8 mouse cellular contexts compared by ENCODE assay signal in the genomic region with DNA sequence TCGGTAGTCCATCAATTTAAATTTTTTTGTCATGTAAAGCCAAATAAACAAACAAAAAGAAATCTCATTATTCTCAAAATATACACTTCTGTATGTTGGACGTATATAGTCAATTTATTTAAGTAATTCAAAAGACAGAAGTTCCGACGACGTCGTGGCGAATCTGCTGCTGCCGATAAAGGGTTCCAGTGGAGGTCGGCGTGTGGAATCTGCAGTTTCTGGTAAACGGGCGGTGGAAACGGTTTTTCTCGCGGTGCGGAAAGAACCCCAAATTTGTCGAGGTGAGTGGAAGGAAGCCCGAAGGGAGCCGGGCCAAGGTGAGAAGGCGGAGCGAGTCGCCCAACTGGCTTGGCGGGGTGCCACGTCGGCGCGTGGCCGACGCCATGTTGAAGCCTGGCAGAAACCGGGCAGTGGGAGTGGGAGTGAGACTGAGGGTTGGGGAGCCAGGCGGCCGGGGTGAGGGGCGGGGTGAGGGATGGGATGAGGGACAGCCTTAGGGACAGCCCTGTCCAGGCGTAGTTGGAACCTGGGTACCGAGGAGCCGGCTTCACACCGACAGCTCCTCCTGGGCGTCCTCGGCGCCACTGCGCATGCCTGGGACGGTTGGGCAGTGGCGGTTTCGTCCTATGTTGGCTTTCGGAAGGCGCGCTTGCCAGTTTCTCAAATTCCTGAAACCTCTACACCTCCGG. TPM values are rescaled to one million over a fixed set of nuclear protein-coding genes. Genes with fewer than 3 reads are reported as not detected.
DNase-seq lines count a peak whose midpoint lies in the region; ATAC-seq and TF ChIP-seq lines count a peak whose summit lies in the region.

Gene Snrnp35, plus strand, starts transcription at position 169 of the 689 bp plus-strand sequence.

- dilution Hi-C loops in CH12.LX (cut with MboI; ENCODE audit: extremely low pct_ligation_motif_present, extremely low pct_unique_long_range_greater_than_20kb, low sequenced_read_pairs) = no loop called here

- peak within 1 kb of the TSS; percentile 99 for H3K9ac ChIP-seq in CH12.LX (ENCODE audit: insufficient read depth, low read depth)
- H3K9ac ChIP-seq in forebrain, embryonic 11.5 days (ENCODE audit: low read length) = peak within 1 kb of the TSS; percentile 90
- peak within 1 kb of the TSS; percentile 93 for H3K9ac ChIP-seq in heart, embryonic 16.5 days (ENCODE audit: low read length)
- H3K9ac ChIP-seq in liver, embryonic 16.5 days (ENCODE audit: low read depth, low read length) = peak within 1 kb of the TSS; percentile 84
- peak within 1 kb of the TSS; percentile 92 for H3K9ac ChIP-seq in neural tube, embryonic 13.5 days

- DNase-seq in CH12.LX (ENCODE audit: extremely low read depth) = peak; percentile 90
- DNase-seq in c-Kit-positive CD71-positive TER-119-negative erythroid progenitor cells, embryonic 14.5 days (ENCODE audit: low read depth) = peak; percentile 79
- DNase-seq in forebrain, embryonic 11.5 days (ENCODE audit: low spot score) = peak; percentile 95
- DNase-seq in kidney, postnatal 36 days = peak; percentile 92 to 96

- TF ChIP-seq EP300 in CH12.LX (IDR thresholded peaks at IDR 0.05; ENCODE audit: low read length) = no peak

- H3K27me3 ChIP-seq in CH12.LX (replicated peaks) = no peaks in the 10 kb centered on the region
- no peaks in the 10 kb centered on the region for H3K27me3 ChIP-seq in forebrain, embryonic 11.5 days (ENCODE audit: control insufficient read depth, insufficient read depth, low read length)
- no peaks in the 10 kb centered on the region for H3K27me3 ChIP-seq in heart, embryonic 16.5 days (ENCODE audit: control insufficient read depth, insufficient read depth, low read length)
- H3K27me3 ChIP-seq in liver, embryonic 16.5 days (ENCODE audit: control insufficient read depth, insufficient read depth, low read depth, low read length) = no peaks in the 10 kb centered on the region
- no peaks in the 10 kb centered on the region for H3K27me3 ChIP-seq in neural tube, embryonic 13.5 days
- no peaks in the 10 kb centered on the region for H3K27me3 ChIP-seq in testis, adult 2 months (ENCODE audit: control insufficient read depth, insufficient read depth, low read length)

- H3K27ac ChIP-seq in CH12.LX (ENCODE audit: insufficient read depth, low read depth) = peak within 1 kb of the TSS; percentile 93
- H3K27ac ChIP-seq in forebrain, embryonic 11.5 days (ENCODE audit: low read depth, low read length) = peak within 1 kb of the TSS; percentile 98
- peak within 1 kb of the TSS; percentile 99 for H3K27ac ChIP-seq in heart, embryonic 16.5 days (ENCODE audit: low read length)
- H3K27ac ChIP-seq in liver, embryonic 16.5 days (ENCODE audit: low read length) = peak within 1 kb of the TSS; percentile 98
- peak within 1 kb of the TSS; percentile 98 for H3K27ac ChIP-seq in neural tube, embryonic 13.5 days (replicated peaks)
- peak within 1 kb of the TSS; percentile 96 for H3K27ac ChIP-seq in testis, adult 2 months (ENCODE audit: control insufficient read depth, insufficient read depth, low read depth, low read length)

- H3K9me3 ChIP-seq in CH12.LX (replicated peaks; ENCODE audit: low read length) = no peaks in the 10 kb centered on the region
- no peaks in the 10 kb centered on the region for H3K9me3 ChIP-seq in forebrain, embryonic 11.5 days (ENCODE audit: control insufficient read depth, low read length)
- no peaks in the 10 kb centered on the region for H3K9me3 ChIP-seq in heart, embryonic 16.5 days (replicated peaks; ENCODE audit: control insufficient read depth, low read length)
- H3K9me3 ChIP-seq in liver, embryonic 16.5 days (replicated peaks; ENCODE audit: control insufficient read depth, low read length) = no peaks in the 10 kb centered on the region
- H3K9me3 ChIP-seq in neural tube, embryonic 13.5 days = no peaks in the 10 kb centered on the region

- H3K4me1 ChIP-seq in CH12.LX (ENCODE audit: control insufficient read depth in 1 of 2, insufficient read depth in 2 of 2) = peaks cover 8 to 47% of the 10 kb centered on the region in 2 experiments; a peak in 3 of 4 replicates
- 0 out of 2 replicates have a peak, but pooled peaks cover 2% of the 10 kb centered on the region for H3K4me1 ChIP-seq in forebrain, embryonic 11.5 days (replicated peaks; ENCODE audit: control insufficient read depth, insufficient read depth, low read length)
- H3K4me1 ChIP-seq in heart, embryonic 16.5 days (ENCODE audit: control insufficient read depth, insufficient read depth, low read length) = peaks cover 11% of the 10 kb centered on the region
- H3K4me1 ChIP-seq in liver, embryonic 16.5 days (ENCODE audit: control insufficient read depth, low read depth, low read length) = peaks cover 10% of the 10 kb centered on the region
- peaks cover 24% of the 10 kb centered on the region for H3K4me1 ChIP-seq in neural tube, embryonic 13.5 days (replicated peaks)
- peaks cover 12% of the 10 kb centered on the region for H3K4me1 ChIP-seq in testis, adult 2 months (ENCODE audit: control insufficient read depth, insufficient read depth, low read length)

- under 1% methylated on average over 48 of the region's 48 CpGs for WGBS in forebrain, embryonic 11.5 days
- under 1% methylated on average over 48 of the region's 48 CpGs for WGBS in heart, embryonic 16.5 days
- WGBS in liver, embryonic 16.5 days (ENCODE audit: insufficient replicate concordance) = under 1% methylated on average over 48 of the region's 48 CpGs
- WGBS in neural tube, embryonic 13.5 days = under 1% methylated on average over 47 of the region's 48 CpGs

- peak; percentile 88 for TF ChIP-seq POLR2A in CH12.LX (IDR thresholded peaks at IDR 0.05; ENCODE audit: low read depth, low read length)
- TF ChIP-seq POLR2A in testis, adult 2 months (IDR thresholded peaks at IDR 0.05; ENCODE audit: control insufficient read depth, low read depth, low read length) = peak; percentile 92

- peaks cover 2 to 24% of the 10 kb centered on the region in 2 experiments for H3K36me3 ChIP-seq in CH12.LX (replicated peaks in 1 of 2; ENCODE audit: control insufficient read depth in 1 of 2, insufficient read depth in 1 of 2, low read length in 1 of 2)
- no peaks in the 10 kb centered on the region for H3K36me3 ChIP-seq in forebrain, embryonic 11.5 days (ENCODE audit: control insufficient read depth, insufficient read depth, low read length)
- no peaks in the 10 kb centered on the region for H3K36me3 ChIP-seq in heart, embryonic 16.5 days (ENCODE audit: control insufficient read depth, insufficient read depth)
- no peaks in the 10 kb centered on the region for H3K36me3 ChIP-seq in liver, embryonic 16.5 days (ENCODE audit: control insufficient read depth, insufficient read depth)
- 0 out of 2 replicates have a peak, but pooled peaks cover 2% of the 10 kb centered on the region for H3K36me3 ChIP-seq in neural tube, embryonic 13.5 days
- H3K36me3 ChIP-seq in testis, adult 2 months (ENCODE audit: control insufficient read depth, insufficient read depth, low read length) = no peaks in the 10 kb centered on the region

- peak within 1 kb of the TSS; percentile 66 to 94 (median 71) for H3K4me3 ChIP-seq in CH12.LX (replicated peaks in 1 of 3; ENCODE audit: low read depth in 2 of 3, low read length in 2 of 3, poor library complexity in 1 of 3)
- H3K4me3 ChIP-seq in forebrain, embryonic 11.5 days (ENCODE audit: low read depth, low read length) = peak within 1 kb of the TSS; percentile 68
- peak within 1 kb of the TSS; percentile 78 for H3K4me3 ChIP-seq in heart, embryonic 16.5 days (ENCODE audit: low read length)
- peak within 1 kb of the TSS; percentile 79 for H3K4me3 ChIP-seq in liver, embryonic 16.5 days (ENCODE audit: low read depth, low read length)
- peak within 1 kb of the TSS; percentile 66 for H3K4me3 ChIP-seq in neural tube, embryonic 13.5 days
- peak within 1 kb of the TSS; percentile 99 for H3K4me3 ChIP-seq in testis, adult 2 months (ENCODE audit: control insufficient read depth, low read depth, low read length)

- H3K79me2 ChIP-seq in CH12.LX (replicated peaks; ENCODE audit: control insufficient read depth, extremely low read depth, insufficient read depth, poor library complexity, severe bottlenecking) = peaks cover 6% of the 10 kb centered on the region; the same call in 1 of the 2 replicates

- peak; percentile 93 for ATAC-seq in forebrain, embryonic 11.5 days (replicated peaks; ENCODE audit: low FRiP score)
- ATAC-seq in heart, embryonic 16.5 days (replicated peaks; ENCODE audit: extremely low read depth, insufficient read depth, low FRiP score) = peak; percentile 89
- ATAC-seq in liver, embryonic 16.5 days (ENCODE audit: low read depth) = peak; percentile 90
- ATAC-seq in neural tube, embryonic 13.5 days (ENCODE audit: low read depth) = peak; percentile 94

- TF ChIP-seq RAD21 in CH12.LX (IDR thresholded peaks at IDR 0.05; ENCODE audit: low read depth, low read length) = no peak

- in situ Hi-C loops in CH12.LX (cut with MboI; ENCODE audit: low pct_ligation_motif_present, low pct_unique_long_range_greater_than_20kb, low sequenced_read_pairs) = no loop called here

- peak within 1 kb of the TSS; percentile 92 for H3K4me2 ChIP-seq in CH12.LX (ENCODE audit: insufficient read depth, low read depth, poor library complexity, severe bottlenecking)
- H3K4me2 ChIP-seq in forebrain, embryonic 11.5 days (ENCODE audit: low read depth, low read length, severe bottlenecking) = peak within 1 kb of the TSS; percentile 75
- peak within 1 kb of the TSS; percentile 88 for H3K4me2 ChIP-seq in heart, embryonic 16.5 days (ENCODE audit: low read depth, low read length)
- peak within 1 kb of the TSS; percentile 78 for H3K4me2 ChIP-seq in liver, embryonic 16.5 days (ENCODE audit: low read depth, low read length)
- H3K4me2 ChIP-seq in neural tube, embryonic 13.5 days = peak within 1 kb of the TSS; percentile 63

- TF ChIP-seq CTCF in CH12.LX (conservative IDR thresholded peaks at IDR 0.05 in 1 of 2, IDR thresholded peaks at IDR 0.05 in 1 of 2; ENCODE audit: low read depth in 2 of 2, low read length in 2 of 2) = no peak
- no peak for TF ChIP-seq CTCF in testis, adult 2 months (IDR thresholded peaks at IDR 0.05; ENCODE audit: control insufficient read depth, insufficient read depth, insufficient replicate concordance, low read depth, low read length)

TF ChIP-seq in CH12.LX, 34 proteins besides CTCF, POLR2A, EP300 and RAD21 (continues in another document):
- TF ChIP-seq UBTF (IDR thresholded peaks at IDR 0.05; ENCODE audit: low read depth, low read length) (peak; percentile 86; the same call in 1 of the 2 replicates), HCFC1 (IDR thresholded peaks at IDR 0.05; ENCODE audit: low read depth, low read length) (peak; percentile 80), MAX (IDR thresholded peaks at IDR 0.05; ENCODE audit: low read length) (peak; percentile 85)

RNA-seq across cellular contexts. Expression of gene Snrnp35, which starts in this region (rescaled TPM):
- total RNA-seq in CH12.LX (2012; rRNA removed) (23.3 and 27.4 TPM in 2 replicates), CH12.LX (2014; rRNA removed) (13.9 and 14.9 TPM in 2 replicates)
- polyA plus RNA-seq in CH12.LX (2012; ENCODE audit: insufficient read length, low read depth) = 29.0 and 36.3 TPM in 2 replicates
- polyA plus RNA-seq in forebrain, embryonic 11.5 days (2014; fragmentation: Nextera tagmentation; extraction: Ambion mirVana) = 14.3 and 17.3 TPM in 2 replicates
- 23.2 and 24.1 TPM in 2 replicates for polyA plus RNA-seq in heart, embryonic 16.5 days (2015; fragmentation: Nextera tagmentation; extraction: Ambion mirVana)
- 9.2 and 9.9 TPM in 2 replicates for polyA plus RNA-seq in liver, embryonic 16.5 days (2015; fragmentation: Nextera tagmentation; extraction: Ambion mirVana)
- polyA plus RNA-seq in neural tube, embryonic 13.5 days (2015; fragmentation: Nextera tagmentation; extraction: Ambion mirVana) = 26.4 and 27.8 TPM in 2 replicates
- 26.5 and 35.7 TPM in 2 replicates for polyA plus RNA-seq in testis, adult 2 months (2012; rRNA removed)

Comparison
In these comparisons a context has a peak if more than half of its experiments do, and no peak if none do; other contexts are left out.
1. Peak in every context shown above with its lines: DNase-seq, ATAC-seq, H3K4me3 ChIP-seq and H3K27ac ChIP-seq.